Mouse (Mus musculus) testis, adult 2 months (tissue): ENCODE measurements around the gene Uba3.

Experiments used
- CTCF ChIP-seq: fragments of 200-500 bp; IDR thresholded peaks from 2 replicates; pipeline ENCODE4 v1.5.1; 2012; ENCODE audit warnings: low read depth, mild to moderate bottlenecking, inconsistent platforms, low read length, moderate library complexity; ENCODE audit not compliant: control insufficient read depth, insufficient read depth, insufficient replicate concordance
- POLR2A ChIP-seq: fragments of 200-500 bp; IDR thresholded peaks from 2 replicates; pipeline ENCODE4 v1.6.1; 2012; ENCODE audit warnings: low read depth, mild to moderate bottlenecking, inconsistent platforms, low read length, moderate library complexity; ENCODE audit not compliant: control insufficient read depth

DNA sequence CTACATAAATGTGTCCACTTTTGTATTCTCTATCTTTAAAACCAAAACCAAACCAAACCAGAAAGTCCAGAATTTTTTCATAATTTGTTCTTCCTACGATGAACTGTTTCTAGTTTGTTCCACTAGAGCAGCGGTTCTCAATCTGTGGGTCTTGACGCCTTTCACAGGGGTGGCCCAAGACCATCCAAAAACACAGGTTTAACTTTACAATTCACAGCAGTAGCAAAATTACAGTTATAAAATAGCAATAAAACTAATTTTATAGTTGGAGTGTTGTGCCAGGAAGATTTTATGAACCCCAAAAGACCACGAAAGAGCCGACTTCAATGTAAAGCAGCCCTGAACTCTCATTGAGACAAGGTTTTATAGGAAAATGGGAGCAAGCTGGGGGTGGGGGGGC, 30.6 kb upstream of the Uba3 start:
- TF ChIP-seq CTCF (no peak), POLR2A (no peak)
